Mouse (Mus musculus) limb, embryonic 14.5 days (tissue): Measurements from ENCODE around the gene Myo1f. TPM values are rescaled to one million over a fixed set of nuclear protein-coding genes. Genes with fewer than 3 reads are reported as not detected.

ENCODE experiments used
- ATAC-seq: fragments of 200-750 bp; cut with Nextera tagmentation; 2 replicates; pipeline ENCODE4 v1.8.0; 2017; ENCODE audit warnings: low read depth, moderate number of reproducible peaks, moderate TSS enrichment; ENCODE audit not compliant: low FRiP score
- DNase-seq: peaks from one replicate; pipeline ENCODE4 v3.0.0-alpha.2; 2015; ENCODE audit warnings: low spot score
- H3K27ac ChIP-seq: fragments of 300-500 bp; sonication (generic); replicated peaks from 2 replicates; pipeline ENCODE4 v1.5.1; 2014; ENCODE audit warnings: low read depth, mild to moderate bottlenecking, low read length, moderate library complexity, mixed read lengths
- H3K27me3 ChIP-seq: fragments of 300-500 bp; sonication (generic); 2 replicates; pipeline ENCODE4 v1.6.1; 2014; ENCODE audit warnings: low read length, mixed read lengths; ENCODE audit not compliant: control insufficient read depth, insufficient read depth
- H3K36me3 ChIP-seq: fragments of 300-500 bp; sonication (generic); 2 replicates; pipeline ENCODE4 v1.6.1; 2014; ENCODE audit warnings: mild to moderate bottlenecking, low read length, moderate library complexity, mixed read lengths; ENCODE audit not compliant: control insufficient read depth, insufficient read depth
- H3K4me1 ChIP-seq: fragments of 300-500 bp; sonication (generic); 2 replicates; pipeline ENCODE4 v1.6.1; 2014; ENCODE audit warnings: antibody characterized with exemption, low read length, mixed read lengths; ENCODE audit not compliant: control insufficient read depth, insufficient read depth
- H3K4me2 ChIP-seq: fragments of 300-500 bp; sonication (generic); replicated peaks from 2 replicates; pipeline ENCODE4 v1.6.1; 2014; ENCODE audit warnings: low read depth, mild to moderate bottlenecking, low read length, moderate library complexity; ENCODE audit not compliant: severe bottlenecking
- H3K4me3 ChIP-seq: fragments of 300-500 bp; sonication (generic); replicated peaks from 2 replicates; pipeline ENCODE4 v1.5.1; 2014; ENCODE audit warnings: low read length
- H3K9ac ChIP-seq: fragments of 300-500 bp; sonication (generic); 2 replicates; pipeline ENCODE4 v1.6.1; 2014; ENCODE audit warnings: mild to moderate bottlenecking, low read depth, low read length, moderate library complexity; ENCODE audit not compliant: severe bottlenecking
- H3K9me3 ChIP-seq: fragments of 300-500 bp; sonication (generic); 2 replicates; pipeline ENCODE4 v1.6.1; 2016; ENCODE audit warnings: low read length; ENCODE audit not compliant: control insufficient read depth
- POLR2A ChIP-seq: fragments of 200-500 bp; IDR thresholded peaks from 2 replicates; pipeline ENCODE4 v1.8.0; 2012; ENCODE audit warnings: inconsistent platforms, mild to moderate bottlenecking, moderate library complexity, borderline replicate concordance; ENCODE audit not compliant: insufficient read depth, insufficient read length; ENCODE audit errors: extremely low read depth
- WGBS: fragments of 180-500 bp; shearing (Covaris S2); extraction: QIAGEN DNeasy Blood & Tissue Kit; methylation state at CpG from one replicate; pipeline ENCODE4 v1.1.7; 2014; 5-methylcytosine and 5-hydroxymethylcytosine counted together
- polyA plus RNA-seq, 2 experiments: library from polyadenylated mRNA; depleted of rRNA in 1 of 2; stranded (reverse) in 1 of 2; unstranded in 1 of 2; fragments of >200 nt; fragmentation: Nextera tagmentation in 1 of 2; extraction: Ambion mirVana in 1 of 2; gene quantifications; 2 replicates each; pipeline versions ENCODE4 v1.2.1 to v1.2.3; 2012 to 2014

The Myo1f gene
- polyA plus RNA-seq, 2 experiments = 3.5 to 5.0 TPM

GRCm38 (mm10) chr17:33539106-33539675 lies 16.3 kb upstream of the Myo1f start:
- H3K4me2 ChIP-seq = no peak overlapping the region
- ATAC-seq (no peak), DNase-seq (peak; percentile 43)
- WGBS = 92% methylated on average over 3 of the region's 3 CpGs
- no peak overlapping the region for H3K27ac ChIP-seq
- no peak for TF ChIP-seq POLR2A
- no peak overlapping the region for H3K4me3 ChIP-seq
- no peaks in the 10 kb centered on the region for H3K4me1 ChIP-seq
- no peaks in the 10 kb centered on the region for H3K9me3 ChIP-seq
- peaks cover 78% of the 10 kb centered on the region for H3K36me3 ChIP-seq
- no peak overlapping the region for H3K9ac ChIP-seq
- H3K27me3 ChIP-seq = no peaks in the 10 kb centered on the region

- DNase-seq = no peak
- WGBS = 94% methylated on average over 4 of the region's 4 CpGs
These were observed 15.6 kb upstream of the Myo1f start for GRCm38 (mm10) chr17:33539878-33540277.

GRCm38 (mm10) chr17:33549212-33549611 lies 6.3 kb upstream of the Myo1f start:
- H3K4me1 ChIP-seq = no peaks in the 10 kb centered on the region
- ATAC-seq (no peak), DNase-seq (no peak)
- no peak overlapping the region for H3K4me2 ChIP-seq
- no peaks in the 10 kb centered on the region for H3K27me3 ChIP-seq
- H3K36me3 ChIP-seq = peaks cover 86% of the 10 kb centered on the region
- no peak overlapping the region for H3K27ac ChIP-seq
- no peak for TF ChIP-seq POLR2A
- WGBS = 94% methylated on average over 6 of the region's 6 CpGs
- no peaks in the 10 kb centered on the region for H3K9me3 ChIP-seq
- H3K9ac ChIP-seq = no peak overlapping the region
- no peak overlapping the region for H3K4me3 ChIP-seq

More at GRCm38 (mm10) chr17:33539878-33540277, 15.6 kb upstream of the Myo1f start:
- Histone ChIP-seq H3K9me3 (no peaks in the 10 kb centered on the region), H3K4me1 (no peaks in the 10 kb centered on the region), H3K4me2 (no peak overlapping the region), H3K36me3 (peaks cover 78% of the 10 kb centered on the region), H3K27ac (no peak overlapping the region), H3K4me3 (no peak overlapping the region), H3K9ac (no peak overlapping the region), H3K27me3 (no peaks in the 10 kb centered on the region)
- ATAC-seq = no peak
- TF ChIP-seq POLR2A = no peak

GRCm38 (mm10) chr17:33550388-33550787 lies 5.1 kb upstream of the Myo1f start:
- no peaks in the 10 kb centered on the region for H3K4me1 ChIP-seq
- H3K36me3 ChIP-seq = peaks cover 74% of the 10 kb centered on the region
- H3K9me3 ChIP-seq = no peaks in the 10 kb centered on the region
- H3K4me2 ChIP-seq = no peak overlapping the region
- no peak for TF ChIP-seq POLR2A
- DNase-seq = no peak
- no peaks in the 10 kb centered on the region for H3K27me3 ChIP-seq
- 92% methylated on average over 10 of the region's 10 CpGs for whole genome bisulfite sequencing
- H3K9ac ChIP-seq = no peak overlapping the region
- ATAC-seq = no peak
- no peak overlapping the region for H3K27ac ChIP-seq
- no peak overlapping the region for H3K4me3 ChIP-seq

- no peak for TF ChIP-seq POLR2A
- Histone ChIP-seq H3K9ac (no peak overlapping the region), H3K9me3 (no peaks in the 10 kb centered on the region), H3K27ac (no peak overlapping the region), H3K4me1 (no peaks in the 10 kb centered on the region), H3K4me2 (no peak overlapping the region), H3K4me3 (no peak overlapping the region), H3K27me3 (no peaks in the 10 kb centered on the region), H3K36me3 (peaks cover 62% of the 10 kb centered on the region)
- DNase-seq (no peak), ATAC-seq (no peak)
- 91% methylated on average over 4 of the region's 4 CpGs for WGBS
These were observed 3.4 kb upstream of the Myo1f start for GRCm38 (mm10) chr17:33552113-33552512.
